Mouse (Mus musculus) neural tube, embryonic 15.5 days (tissue): Measurements from ENCODE around the gene Astn2. TPM values are rescaled to one million over a fixed set of nuclear protein-coding genes. Genes with fewer than 3 reads are reported as not detected.

Experiments
- ATAC-seq: fragments of 200-750 bp; cut with Nextera tagmentation; 2 replicates; pipeline ENCODE4 v1.8.0; 2017; ENCODE audit warnings: mild to moderate bottlenecking, moderate TSS enrichment, moderate library complexity; ENCODE audit not compliant: low FRiP score
- H3K27ac ChIP-seq: fragments of 300-500 bp; sonication (generic); replicated peaks from 2 replicates; pipeline ENCODE4 v1.5.1; 2015; ENCODE audit warnings: mild to moderate bottlenecking, inconsistent platforms
- H3K27me3 ChIP-seq: fragments of 300-500 bp; sonication (generic); replicated peaks from 2 replicates; pipeline ENCODE4 v1.6.1; 2015; ENCODE audit warnings: inconsistent platforms
- H3K36me3 ChIP-seq: fragments of 300-500 bp; sonication (generic); 2 replicates; pipeline ENCODE4 v1.6.1; 2015; ENCODE audit warnings: inconsistent platforms
- H3K4me1 ChIP-seq: fragments of 300-500 bp; sonication (generic); 2 replicates; pipeline ENCODE4 v1.6.1; 2015; ENCODE audit warnings: inconsistent platforms
- H3K4me2 ChIP-seq: fragments of 300-500 bp; sonication (generic); 2 replicates; pipeline ENCODE4 v1.6.1; 2015; ENCODE audit warnings: inconsistent platforms, mild to moderate bottlenecking, moderate library complexity
- H3K4me3 ChIP-seq: fragments of 300-500 bp; sonication (generic); replicated peaks from 2 replicates; pipeline ENCODE4 v1.5.1; 2015; ENCODE audit warnings: mild to moderate bottlenecking, inconsistent platforms
- H3K9ac ChIP-seq: fragments of 300-500 bp; sonication (generic); replicated peaks from 2 replicates; pipeline ENCODE4 v1.6.1; 2015; ENCODE audit warnings: mild to moderate bottlenecking, inconsistent platforms
- H3K9me3 ChIP-seq: fragments of 300-500 bp; sonication (generic); replicated peaks from 2 replicates; pipeline ENCODE4 v1.6.1; 2016; ENCODE audit warnings: inconsistent platforms
- WGBS: fragments of 180-500 bp; shearing (Covaris S2); methylation state at CpG from one replicate; pipeline ENCODE4 v1.1.7; 2015; ENCODE audit warnings: mixed read lengths; 5-methylcytosine and 5-hydroxymethylcytosine counted together
- polyA plus RNA-seq: library from polyadenylated mRNA; unstranded; fragments of >200 nt; fragmentation: Nextera tagmentation; extraction: Ambion mirVana; gene quantifications from 2 replicates; pipeline ENCODE4 v1.2.1, GENCODE M21; 2015

Astn2 gene
- polyA plus RNA-seq, 1 experiment from 2014 or later = 3.9 TPM

DNA sequence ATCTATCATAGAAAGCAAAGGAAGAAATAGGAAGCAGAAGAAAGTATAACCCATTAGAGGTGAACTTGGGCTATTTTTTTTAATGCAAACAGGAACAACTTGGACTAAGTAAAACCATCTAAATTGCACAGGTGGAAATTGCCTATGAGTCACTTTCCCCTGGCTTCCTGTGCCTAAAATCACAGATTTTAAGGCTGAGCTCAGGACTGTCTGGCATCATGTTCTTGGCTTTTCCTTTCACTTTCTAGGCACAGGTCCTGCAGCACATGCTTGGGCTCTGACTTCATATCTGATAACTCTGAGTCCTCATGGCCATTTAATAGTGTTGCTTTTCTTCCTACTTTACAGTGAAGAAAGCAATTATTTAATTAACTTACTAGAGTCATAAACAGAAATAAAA lies 161.7 kb downstream of the Astn2 start:
- Histone ChIP-seq H3K27me3 (no peaks in the 10 kb centered on the region), H3K4me1 (peaks cover 6% of the 10 kb centered on the region; the same call in 1 of the 2 replicates), H3K4me3 (no peak overlapping the region), H3K27ac (no peak overlapping the region), H3K9me3 (no peaks in the 10 kb centered on the region), H3K4me2 (no peak overlapping the region), H3K36me3 (no peaks in the 10 kb centered on the region), H3K9ac (no peak overlapping the region)
- no peak for ATAC-seq

DNA sequence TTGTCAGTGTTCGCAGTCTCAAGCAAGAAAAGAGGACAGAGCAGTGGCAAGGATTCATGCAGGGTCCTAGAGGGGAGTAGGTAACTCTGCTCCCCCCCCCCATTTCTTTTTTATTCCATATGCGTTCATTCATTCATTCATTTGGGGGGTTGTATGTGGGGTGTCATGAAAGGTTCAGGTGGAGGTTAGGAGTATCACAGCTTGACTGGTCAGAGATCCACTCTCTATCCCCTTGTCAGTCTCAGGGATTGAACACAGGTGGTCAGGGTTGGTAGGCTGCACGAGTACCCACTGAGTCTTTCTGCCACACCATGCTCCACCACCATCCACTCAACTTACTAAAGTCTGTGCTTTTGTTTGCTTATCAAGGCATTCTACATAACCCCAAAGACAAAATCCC lies 171.6 kb downstream of the Astn2 start:
- H3K27me3 ChIP-seq = no peaks in the 10 kb centered on the region
- H3K36me3 ChIP-seq = no peaks in the 10 kb centered on the region
- no peak overlapping the region for H3K27ac ChIP-seq
- no peaks in the 10 kb centered on the region for H3K4me1 ChIP-seq
- no peak overlapping the region for H3K4me3 ChIP-seq
- peak; percentile 47; the same call in 1 of the 2 replicates for ATAC-seq
- no peak overlapping the region for H3K4me2 ChIP-seq
- no peak overlapping the region for H3K9ac ChIP-seq
- H3K9me3 ChIP-seq = no peaks in the 10 kb centered on the region
- WGBS = 83% methylated on average over 3 of the region's 3 CpGs

DNA sequence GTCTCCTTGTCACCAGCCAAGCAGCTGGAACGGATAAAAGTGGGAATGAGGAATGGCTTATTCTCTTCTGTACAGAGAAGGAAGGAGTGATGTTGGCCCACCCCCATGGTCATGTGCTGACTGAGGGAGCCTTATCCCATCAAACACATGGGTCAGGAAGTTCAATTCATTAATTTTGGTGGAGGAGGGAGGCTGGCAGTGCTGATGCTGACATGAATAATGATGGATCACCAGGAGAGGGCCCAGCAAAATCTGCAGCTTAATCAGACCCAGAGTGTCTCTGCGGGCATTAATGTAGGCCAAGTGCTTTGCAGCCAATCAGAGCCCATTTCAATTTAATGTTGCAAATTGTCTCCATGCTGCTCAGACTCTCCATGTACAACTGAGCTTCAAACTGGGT lies 172.1 kb downstream of the Astn2 start:
- WGBS = 47% methylated on average over 2 of the region's 2 CpGs
- Histone ChIP-seq H3K4me3 (no peak overlapping the region), H3K4me2 (no peak overlapping the region), H3K36me3 (no peaks in the 10 kb centered on the region), H3K4me1 (no peaks in the 10 kb centered on the region), H3K9ac (no peak overlapping the region), H3K27ac (no peak overlapping the region), H3K27me3 (no peaks in the 10 kb centered on the region), H3K9me3 (no peaks in the 10 kb centered on the region)
- ATAC-seq = peak; percentile 67

DNA sequence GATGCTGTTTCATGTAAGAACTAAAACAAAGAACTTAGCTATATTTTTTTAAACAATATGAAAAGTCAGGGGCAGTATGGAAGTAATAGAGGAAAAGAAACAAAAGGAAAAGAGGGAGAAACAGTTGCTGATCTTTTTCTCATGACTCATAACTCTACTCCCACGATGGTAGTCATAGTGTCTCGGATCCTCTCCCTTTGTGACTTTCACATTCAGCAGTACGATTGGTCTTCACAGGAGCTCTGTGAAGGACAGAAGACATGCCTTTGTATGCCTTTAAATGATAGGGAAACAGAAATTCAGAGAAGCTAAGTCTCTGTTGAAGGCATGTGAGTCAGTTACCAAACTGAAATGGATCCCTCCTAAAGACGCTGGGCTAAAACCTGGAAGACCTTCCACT lies 173.7 kb downstream of the Astn2 start:
- H3K9me3 ChIP-seq = no peaks in the 10 kb centered on the region
- H3K4me1 ChIP-seq = no peaks in the 10 kb centered on the region
- H3K36me3 ChIP-seq = no peaks in the 10 kb centered on the region
- no peak overlapping the region for H3K9ac ChIP-seq
- H3K27me3 ChIP-seq = no peaks in the 10 kb centered on the region
- no peak overlapping the region for H3K4me3 ChIP-seq
- WGBS = 80% methylated on average over 4 of the region's 4 CpGs
- no peak for ATAC-seq
- H3K4me2 ChIP-seq = no peak overlapping the region
- no peak overlapping the region for H3K27ac ChIP-seq

DNA sequence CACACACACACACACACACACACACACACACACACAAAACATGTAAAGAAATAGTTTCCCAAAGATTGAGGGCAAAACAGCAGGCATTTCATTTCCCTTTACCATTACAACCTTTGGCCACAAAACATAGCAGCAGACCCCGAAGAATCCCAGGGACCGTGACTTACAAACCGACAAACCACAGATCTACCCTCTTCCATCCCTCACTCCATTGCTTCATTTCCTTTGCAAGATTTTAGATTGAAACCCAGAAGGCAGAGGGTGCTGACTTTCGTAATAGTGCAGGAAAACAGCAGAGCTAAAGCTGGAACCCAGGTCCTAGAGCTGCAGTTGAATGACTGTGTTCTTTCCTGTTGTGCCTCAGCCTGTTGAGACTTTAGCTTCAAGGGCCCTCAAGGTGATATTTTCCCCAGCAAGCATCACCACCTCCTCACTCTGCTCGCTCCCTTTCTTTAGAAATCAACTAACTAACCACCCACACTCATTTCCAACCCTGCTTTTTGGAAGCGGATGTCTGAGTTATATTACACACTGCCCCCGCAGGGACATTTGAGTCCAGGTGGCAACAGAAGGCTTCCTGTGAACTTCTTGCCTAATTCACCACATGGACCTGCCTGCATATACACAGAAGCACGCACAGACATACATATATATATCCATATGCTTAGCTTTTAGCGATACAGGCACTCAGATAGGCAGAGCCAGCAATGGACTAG lies 181.7 kb downstream of the Astn2 start:
- Histone ChIP-seq H3K4me2 (no peak overlapping the region), H3K36me3 (no peaks in the 10 kb centered on the region), H3K27ac (no peak overlapping the region), H3K9me3 (no peaks in the 10 kb centered on the region), H3K4me3 (no peak overlapping the region), H3K27me3 (no peaks in the 10 kb centered on the region), H3K4me1 (no peaks in the 10 kb centered on the region), H3K9ac (no peak overlapping the region)
- ATAC-seq = no peak
- 91% methylated on average over 9 of the region's 9 CpGs for WGBS

DNA sequence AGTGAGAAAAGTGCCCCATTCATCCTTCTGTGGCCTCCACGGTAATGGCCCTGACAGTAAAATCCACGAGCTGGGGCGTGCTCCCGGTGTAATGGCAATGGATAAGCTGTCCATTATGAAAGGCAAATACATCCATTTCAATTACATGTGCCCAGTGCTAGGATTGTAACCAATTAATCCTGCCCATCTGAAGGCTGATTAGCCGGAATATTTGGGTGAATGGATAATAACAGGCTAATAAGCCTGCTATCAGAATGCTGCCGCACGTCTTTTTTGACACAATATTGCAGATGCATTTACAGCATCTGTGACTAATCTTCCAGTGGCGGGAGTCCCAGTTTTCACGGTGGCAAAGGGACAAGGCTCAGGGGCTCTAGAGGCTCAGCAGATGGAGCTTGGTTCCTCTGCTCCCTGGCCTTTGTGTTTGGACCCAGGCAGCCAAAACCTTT lies 189.2 kb downstream of the Astn2 start:
- no peak for ATAC-seq
- 47% methylated on average over 9 of the region's 9 CpGs for WGBS
- no peak overlapping the region for H3K27ac ChIP-seq
- H3K9me3 ChIP-seq = no peaks in the 10 kb centered on the region
- H3K4me2 ChIP-seq = no peak overlapping the region
- no peaks in the 10 kb centered on the region for H3K27me3 ChIP-seq
- H3K4me1 ChIP-seq = peaks cover 5% of the 10 kb centered on the region; the same call in 1 of the 2 replicates
- no peaks in the 10 kb centered on the region for H3K36me3 ChIP-seq
- no peak overlapping the region for H3K9ac ChIP-seq
- H3K4me3 ChIP-seq = no peak overlapping the region

DNA sequence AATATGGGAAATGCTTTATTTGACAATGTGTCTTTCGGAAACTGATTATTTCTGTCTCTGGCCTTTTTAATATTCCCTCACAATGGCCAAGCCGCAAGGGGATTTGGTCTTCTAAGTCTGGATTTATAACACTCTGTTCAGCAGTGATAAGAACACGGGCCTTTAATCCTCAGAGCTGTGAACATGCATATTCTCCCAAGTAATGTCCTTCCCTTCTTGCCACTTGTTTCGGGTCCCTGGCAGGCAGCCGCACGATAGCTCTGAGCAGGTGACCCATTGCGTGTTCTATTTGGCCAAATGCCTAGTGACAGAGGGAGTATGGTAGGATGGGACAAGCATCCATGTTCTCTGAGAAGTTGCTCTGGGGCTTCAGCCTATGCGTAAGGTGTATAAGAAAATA lies 214.8 kb downstream of the Astn2 start:
- H3K27me3 ChIP-seq = no peaks in the 10 kb centered on the region
- H3K4me2 ChIP-seq = no peak overlapping the region
- no peak overlapping the region for H3K4me3 ChIP-seq
- no peaks in the 10 kb centered on the region for H3K4me1 ChIP-seq
- no peak for ATAC-seq
- 0 out of 2 replicates have a peak, but pooled peaks cover 4% of the 10 kb centered on the region for H3K36me3 ChIP-seq
- H3K9me3 ChIP-seq = no peaks in the 10 kb centered on the region
- H3K9ac ChIP-seq = no peak overlapping the region
- no peak overlapping the region for H3K27ac ChIP-seq
- 89% methylated on average over 8 of the region's 8 CpGs for WGBS

DNA sequence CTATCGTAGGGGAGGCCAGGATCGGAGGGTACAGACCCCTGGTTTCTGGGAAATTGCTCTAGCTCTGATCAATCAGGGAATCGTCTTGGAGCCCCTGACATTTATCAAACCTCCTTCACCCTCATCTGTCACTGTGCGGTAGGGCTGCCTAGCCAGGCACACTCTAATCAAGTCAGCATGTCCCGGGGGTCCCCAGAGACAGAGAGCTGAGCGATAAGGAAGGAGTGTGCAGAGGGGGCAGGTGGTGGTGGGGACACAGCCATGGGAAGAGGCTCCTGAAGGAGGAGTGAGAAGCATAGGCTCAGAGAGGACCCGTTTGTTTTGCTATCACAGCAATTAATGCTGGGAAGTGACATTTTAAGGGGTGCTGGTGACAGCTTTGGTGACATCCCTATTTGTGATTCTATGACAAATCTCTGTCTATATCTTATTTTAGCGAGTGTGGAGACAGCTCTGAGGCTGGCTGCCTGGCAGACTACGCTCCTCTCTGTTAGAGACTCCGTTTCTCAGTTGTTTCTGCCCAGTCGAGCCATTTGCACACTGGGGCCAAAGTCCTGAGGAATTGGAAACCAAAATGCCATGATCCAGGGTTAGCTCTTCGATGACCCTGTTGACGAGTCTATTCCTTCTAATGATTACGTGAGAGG lies 228.4 kb downstream of the Astn2 start:
- Histone ChIP-seq H3K27me3 (no peaks in the 10 kb centered on the region), H3K9me3 (no peaks in the 10 kb centered on the region), H3K27ac (no peak overlapping the region), H3K4me2 (no peak overlapping the region), H3K4me1 (no peaks in the 10 kb centered on the region), H3K36me3 (no peaks in the 10 kb centered on the region), H3K4me3 (no peak overlapping the region), H3K9ac (no peak overlapping the region)
- ATAC-seq = no peak
- WGBS = 68% methylated on average over 14 of the region's 14 CpGs

DNA sequence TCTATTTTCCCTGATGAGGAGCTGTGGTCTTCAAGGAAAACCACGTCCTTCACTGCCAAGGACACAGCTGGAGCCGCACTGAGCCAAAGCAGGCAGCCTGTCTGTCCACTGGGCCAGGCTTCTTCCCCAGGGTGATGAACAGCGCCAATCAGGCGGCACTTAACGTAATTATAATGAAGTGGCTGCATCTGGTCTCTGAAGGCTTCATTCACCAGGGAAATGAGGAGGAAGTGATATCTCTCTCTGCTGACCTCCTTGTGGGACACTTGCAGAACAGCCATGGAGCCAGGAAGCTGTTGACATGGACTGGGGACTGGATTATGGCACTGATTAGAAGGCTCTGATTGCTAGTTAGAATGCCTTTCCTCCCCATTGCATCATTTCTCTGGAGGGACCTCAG lies 232.8 kb downstream of the Astn2 start:
- no peak for ATAC-seq
- Histone ChIP-seq H3K27me3 (no peaks in the 10 kb centered on the region), H3K9ac (no peak overlapping the region), H3K4me2 (no peak overlapping the region), H3K9me3 (no peaks in the 10 kb centered on the region), H3K36me3 (no peaks in the 10 kb centered on the region), H3K4me3 (no peak overlapping the region), H3K27ac (no peak overlapping the region), H3K4me1 (peaks cover 10% of the 10 kb centered on the region)
- WGBS = 42% methylated on average over 5 of the region's 5 CpGs

DNA sequence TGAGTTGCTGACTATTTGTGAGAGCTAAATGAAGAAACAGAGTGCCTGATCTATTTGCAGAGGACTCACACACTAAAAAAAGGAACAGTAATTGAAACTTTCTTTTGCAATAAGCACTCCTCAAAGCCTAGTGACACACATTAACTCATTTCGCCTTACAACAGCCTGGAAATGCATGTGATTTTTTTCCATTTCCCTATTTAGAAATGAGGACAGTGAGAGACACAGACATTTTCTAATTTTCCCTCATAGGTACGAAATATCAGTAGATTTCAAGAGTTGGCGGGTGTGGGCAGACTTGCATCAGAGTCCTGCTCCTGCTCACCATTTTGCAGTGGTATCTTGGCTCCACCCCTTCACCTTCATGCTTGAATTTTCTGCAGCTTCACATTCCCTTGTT lies 233.6 kb downstream of the Astn2 start:
- no peak for ATAC-seq
- Histone ChIP-seq H3K9ac (no peak overlapping the region), H3K27ac (no peak overlapping the region), H3K36me3 (no peaks in the 10 kb centered on the region), H3K27me3 (no peaks in the 10 kb centered on the region), H3K4me1 (peaks cover 10% of the 10 kb centered on the region), H3K4me2 (no peak overlapping the region), H3K4me3 (no peak overlapping the region), H3K9me3 (no peaks in the 10 kb centered on the region)
- WGBS = 92% methylated on average over 3 of the region's 3 CpGs

DNA sequence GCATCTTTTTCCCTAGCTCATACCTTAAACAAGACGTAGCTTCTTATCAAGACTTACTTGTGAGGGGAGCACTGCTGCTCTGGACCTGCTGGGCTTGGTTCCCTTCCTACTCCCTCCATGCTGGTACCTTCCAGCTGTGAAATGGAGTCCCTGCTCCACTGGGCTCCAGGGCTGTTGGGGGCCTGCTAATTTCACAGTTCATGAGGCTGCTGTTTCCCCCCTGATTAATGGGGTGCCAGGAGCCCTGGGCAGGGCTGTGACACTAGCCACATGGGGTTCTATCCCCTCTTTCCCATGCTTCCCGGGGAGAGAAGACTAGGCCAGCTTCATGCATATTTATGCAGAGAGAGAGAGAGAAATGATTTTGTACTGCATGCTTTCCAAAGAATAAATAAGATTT lies 234.9 kb downstream of the Astn2 start:
- Histone ChIP-seq H3K27ac (no peak overlapping the region; the same call in 1 of the 2 replicates), H3K9me3 (no peaks in the 10 kb centered on the region), H3K4me1 (peaks cover 10% of the 10 kb centered on the region), H3K36me3 (no peaks in the 10 kb centered on the region), H3K27me3 (no peaks in the 10 kb centered on the region), H3K4me2 (no peak overlapping the region), H3K9ac (no peak overlapping the region), H3K4me3 (no peak overlapping the region)
- 17% methylated on average over 2 of the region's 2 CpGs for WGBS
- peak; percentile 55 for ATAC-seq

DNA sequence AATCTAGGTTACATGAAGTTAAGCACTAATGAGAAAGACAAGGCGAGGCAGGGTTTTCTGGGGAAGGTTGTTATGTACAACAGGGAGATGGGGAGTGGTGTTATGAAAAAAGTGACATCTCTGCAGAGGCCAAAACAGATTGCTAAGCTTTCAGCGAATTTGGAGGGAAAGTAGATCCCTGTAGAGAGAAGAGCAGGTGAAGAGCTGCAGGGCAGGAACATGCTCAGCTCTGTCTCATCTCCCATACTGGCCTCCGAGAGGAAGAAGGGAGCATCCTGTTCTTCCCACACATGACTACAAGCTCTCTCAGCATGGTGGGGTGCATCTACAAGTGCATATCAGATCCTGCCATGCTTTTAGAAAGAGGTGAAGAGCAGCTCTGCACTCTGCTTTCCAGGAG lies 245.7 kb downstream of the Astn2 start:
- 76% methylated on average over 3 of the region's 3 CpGs for WGBS
- Histone ChIP-seq H3K4me2 (no peak overlapping the region), H3K4me3 (no peak overlapping the region), H3K9me3 (no peaks in the 10 kb centered on the region), H3K9ac (no peak overlapping the region), H3K27ac (no peak overlapping the region), H3K4me1 (no peaks in the 10 kb centered on the region), H3K27me3 (no peaks in the 10 kb centered on the region), H3K36me3 (no peaks in the 10 kb centered on the region)
- ATAC-seq = no peak
